Mouse (Mus musculus): ENCODE data around the gene Gmfb. TPM values are rescaled to one million over a fixed set of nuclear protein-coding genes. Genes with fewer than 3 reads are reported as not detected.
"Not testable (repeated sequence)": the region's sequence is repeated elsewhere in the genome, so short reads cannot be mapped to it uniquely, and the experiment has no call there.

The Gmfb gene
- polyA plus RNA-seq, 1 experiment: 114 TPM

- no peak overlapping the region for H3K4me3 ChIP-seq (ENCODE audit: low read depth, low read length)
- H3K27ac ChIP-seq (ENCODE audit: insufficient read depth, low read length): no peak overlapping the region
- H3K4me1 ChIP-seq (ENCODE audit: control insufficient read depth, insufficient read depth, low read length): peaks cover 2% of the 10 kb centered on the region
- H3K36me3 ChIP-seq (ENCODE audit: control insufficient read depth, insufficient read depth, low read length, poor library complexity, severe bottlenecking): no peaks in the 10 kb centered on the region
- H3K9ac ChIP-seq (ENCODE audit: low read depth, poor library complexity, severe bottlenecking): no peak overlapping the region
- no peaks in the 10 kb centered on the region for H3K9me3 ChIP-seq (replicated peaks; ENCODE audit: control insufficient read depth, insufficient read depth, low read length, poor library complexity, severe bottlenecking)
- TF ChIP-seq EP300 (IDR thresholded peaks at IDR 0.05; ENCODE audit: insufficient read depth, low read depth, low read length) (no peak), CTCF (IDR thresholded peaks at IDR 0.05; ENCODE audit: low read depth, low read length) (no peak), POLR2A (IDR thresholded peaks at IDR 0.05; ENCODE audit: insufficient read depth, low read length) (no peak)
- no peaks in the 10 kb centered on the region for H3K27me3 ChIP-seq (ENCODE audit: control insufficient read depth, insufficient read depth, low read length, poor library complexity, severe bottlenecking)
Measured at GRCm38 (mm10) chr14:46823996-46824395, 2.0 kb upstream of the Gmfb start.

- H3K9me3 ChIP-seq (replicated peaks; ENCODE audit: control insufficient read depth, insufficient read depth, low read length, poor library complexity, severe bottlenecking): no peaks in the 10 kb centered on the region
- H3K36me3 ChIP-seq (ENCODE audit: control insufficient read depth, insufficient read depth, low read length, poor library complexity, severe bottlenecking): peaks cover 4% of the 10 kb centered on the region
- peak overlapping the region; percentile 81 for H3K9ac ChIP-seq (ENCODE audit: low read depth, poor library complexity, severe bottlenecking)
- peak overlapping the region; percentile 6; the same call in 1 of the 2 replicates for H3K27ac ChIP-seq (ENCODE audit: insufficient read depth, low read length)
- H3K4me1 ChIP-seq (ENCODE audit: control insufficient read depth, insufficient read depth, low read length): peaks cover 2% of the 10 kb centered on the region
- peak overlapping the region; percentile 82 for H3K4me3 ChIP-seq (ENCODE audit: low read depth, low read length)
- TF ChIP-seq EP300 (IDR thresholded peaks at IDR 0.05; ENCODE audit: insufficient read depth, low read depth, low read length) (no peak), CTCF (IDR thresholded peaks at IDR 0.05; ENCODE audit: low read depth, low read length) (no peak), POLR2A (IDR thresholded peaks at IDR 0.05; ENCODE audit: insufficient read depth, low read length) (no peak)
- H3K27me3 ChIP-seq (ENCODE audit: control insufficient read depth, insufficient read depth, low read length, poor library complexity, severe bottlenecking): no peaks in the 10 kb centered on the region
Measured at GRCm38 (mm10) chr14:46821271-46821872, 670 bp downstream of the Gmfb start.

- H3K9ac ChIP-seq (ENCODE audit: low read depth, poor library complexity, severe bottlenecking); H3K4me1 ChIP-seq (ENCODE audit: control insufficient read depth, insufficient read depth, low read length); H3K27me3 ChIP-seq (ENCODE audit: control insufficient read depth, insufficient read depth, low read length, poor library complexity, severe bottlenecking); H3K36me3 ChIP-seq (ENCODE audit: control insufficient read depth, insufficient read depth, low read length, poor library complexity, severe bottlenecking); H3K9me3 ChIP-seq (replicated peaks; ENCODE audit: control insufficient read depth, insufficient read depth, low read length, poor library complexity, severe bottlenecking); H3K27ac ChIP-seq (ENCODE audit: insufficient read depth, low read length); H3K4me3 ChIP-seq (ENCODE audit: low read depth, low read length): not testable (repeated sequence)
Measured at GRCm38 (mm10) chr14:46819961-46820360, 2.1 kb downstream of the Gmfb start.

GRCm38 (mm10) chr14:46818743-46819142 lies 3.3 kb downstream of the Gmfb start:
- Histone ChIP-seq H3K27ac (ENCODE audit: insufficient read depth, low read length) (no peak overlapping the region), H3K9ac (ENCODE audit: low read depth, poor library complexity, severe bottlenecking) (no peak overlapping the region), H3K27me3 (ENCODE audit: control insufficient read depth, insufficient read depth, low read length, poor library complexity, severe bottlenecking) (no peaks in the 10 kb centered on the region), H3K4me3 (ENCODE audit: low read depth, low read length) (no peak overlapping the region), H3K36me3 (ENCODE audit: control insufficient read depth, insufficient read depth, low read length, poor library complexity, severe bottlenecking) (peaks cover 15% of the 10 kb centered on the region), H3K9me3 (replicated peaks; ENCODE audit: control insufficient read depth, insufficient read depth, low read length, poor library complexity, severe bottlenecking) (no peaks in the 10 kb centered on the region), H3K4me1 (ENCODE audit: control insufficient read depth, insufficient read depth, low read length) (peaks cover 2% of the 10 kb centered on the region)
- TF ChIP-seq POLR2A (IDR thresholded peaks at IDR 0.05; ENCODE audit: insufficient read depth, low read length): no peak
- no peak for TF ChIP-seq EP300 (IDR thresholded peaks at IDR 0.05; ENCODE audit: insufficient read depth, low read depth, low read length)
- no peak for TF ChIP-seq CTCF (IDR thresholded peaks at IDR 0.05; ENCODE audit: low read depth, low read length)

- no peak overlapping the region for H3K9ac ChIP-seq (ENCODE audit: low read depth, poor library complexity, severe bottlenecking)
- H3K36me3 ChIP-seq (ENCODE audit: control insufficient read depth, insufficient read depth, low read length, poor library complexity, severe bottlenecking): peaks cover 17% of the 10 kb centered on the region
- no peak overlapping the region for H3K27ac ChIP-seq (ENCODE audit: insufficient read depth, low read length)
- TF ChIP-seq EP300 (IDR thresholded peaks at IDR 0.05; ENCODE audit: insufficient read depth, low read depth, low read length): no peak
- H3K27me3 ChIP-seq (ENCODE audit: control insufficient read depth, insufficient read depth, low read length, poor library complexity, severe bottlenecking): no peaks in the 10 kb centered on the region
- H3K4me3 ChIP-seq (ENCODE audit: low read depth, low read length): no peak overlapping the region
- peaks cover 2% of the 10 kb centered on the region for H3K4me1 ChIP-seq (ENCODE audit: control insufficient read depth, insufficient read depth, low read length)
- no peaks in the 10 kb centered on the region for H3K9me3 ChIP-seq (replicated peaks; ENCODE audit: control insufficient read depth, insufficient read depth, low read length, poor library complexity, severe bottlenecking)
Measured at GRCm38 (mm10) chr14:46816916-46817622, 5.0 kb downstream of the Gmfb start.

GRCm38 (mm10) chr14:46815640-46816039 lies 6.4 kb downstream of the Gmfb start:
- Histone ChIP-seq H3K4me3 (ENCODE audit: low read depth, low read length) (no peak overlapping the region), H3K4me1 (ENCODE audit: control insufficient read depth, insufficient read depth, low read length) (peaks cover 2% of the 10 kb centered on the region), H3K36me3 (ENCODE audit: control insufficient read depth, insufficient read depth, low read length, poor library complexity, severe bottlenecking) (peaks cover 26% of the 10 kb centered on the region), H3K27me3 (ENCODE audit: control insufficient read depth, insufficient read depth, low read length, poor library complexity, severe bottlenecking) (no peaks in the 10 kb centered on the region), H3K9ac (ENCODE audit: low read depth, poor library complexity, severe bottlenecking) (no peak overlapping the region), H3K27ac (ENCODE audit: insufficient read depth, low read length) (no peak overlapping the region), H3K9me3 (replicated peaks; ENCODE audit: control insufficient read depth, insufficient read depth, low read length, poor library complexity, severe bottlenecking) (no peaks in the 10 kb centered on the region)
- TF ChIP-seq EP300 (IDR thresholded peaks at IDR 0.05; ENCODE audit: insufficient read depth, low read depth, low read length) (no peak), CTCF (IDR thresholded peaks at IDR 0.05; ENCODE audit: low read depth, low read length) (no peak), POLR2A (IDR thresholded peaks at IDR 0.05; ENCODE audit: insufficient read depth, low read length) (no peak)

Measured in ES-Bruce4 (cell line).